Mouse (Mus musculus): Measurements from ENCODE around the gene Zfp422. TPM values are rescaled to one million over a fixed set of nuclear protein-coding genes. Genes with fewer than 3 reads are reported as not detected.
"Not testable (repeated sequence)": the region's sequence is repeated elsewhere in the genome, so short reads cannot be mapped to it uniquely, and the experiment has no call there.

Gene Zfp422
- polyA plus RNA-seq, 1 experiment = 32.4 TPM

DNA sequence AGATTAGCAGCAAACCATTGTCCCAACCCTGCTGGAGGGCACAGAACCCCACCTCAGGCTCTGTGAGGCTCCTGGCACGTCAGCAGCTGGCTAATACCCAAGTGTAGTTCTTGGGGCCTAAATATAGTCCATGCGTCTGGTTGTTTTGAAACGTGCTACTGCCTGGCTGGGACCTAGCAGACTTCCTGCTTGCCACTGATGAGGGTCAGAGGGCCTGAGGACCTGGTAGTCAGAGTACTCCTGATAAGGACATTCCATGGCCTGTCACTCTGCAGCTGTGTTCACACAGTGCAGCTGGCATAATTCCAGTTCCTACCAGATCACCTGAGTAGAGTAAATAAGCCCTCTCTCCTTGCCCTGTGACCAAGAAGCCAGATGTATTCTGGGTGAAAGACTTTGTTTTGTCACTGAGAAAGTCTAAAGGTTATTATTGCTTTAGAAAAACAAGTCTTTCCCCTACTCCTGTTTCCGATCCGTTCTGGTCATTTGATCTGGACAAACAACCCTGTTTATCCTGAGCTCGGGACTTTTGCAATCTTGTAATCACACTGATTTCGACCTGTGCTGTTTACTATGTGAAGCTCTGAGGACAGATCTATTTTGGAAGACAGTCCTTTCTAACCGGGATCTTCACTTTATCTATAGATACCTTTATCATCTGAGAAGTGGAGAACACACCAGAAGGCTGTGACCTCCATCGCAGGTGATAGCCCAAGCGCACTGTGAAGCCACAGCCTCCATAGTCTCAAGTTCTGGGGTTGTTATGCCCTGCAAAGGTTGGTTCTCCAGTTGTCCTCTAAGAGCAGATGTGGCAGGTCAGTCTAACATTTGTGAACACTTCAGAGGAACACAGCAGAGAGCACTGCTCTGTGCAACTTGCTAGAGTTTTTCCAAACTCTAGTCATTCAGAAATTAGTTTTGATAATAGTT lies 6.7 kb upstream of the Zfp422 start:
- WGBS = 67% methylated on average over 10 of the region's 10 CpGs
- Histone ChIP-seq H3K4me1 (ENCODE audit: control insufficient read depth, insufficient read depth, low read length) (no peaks in the 10 kb centered on the region), H3K4me3 (replicated peaks; ENCODE audit: insufficient read depth, low read depth, low read length) (no peak overlapping the region), H3K27ac (ENCODE audit: insufficient read depth, low read length) (no peak overlapping the region), H3K27me3 (ENCODE audit: control insufficient read depth, insufficient read depth, low read length) (no peaks in the 10 kb centered on the region)
- DNase-seq = no peak
- TF ChIP-seq CTCF (IDR thresholded peaks at IDR 0.05; ENCODE audit: borderline replicate concordance, insufficient read depth, low read depth, low read length) (no peak), POLR2A (IDR thresholded peaks at IDR 0.05; ENCODE audit: borderline replicate concordance, insufficient read depth, low read length) (no peak)

DNA sequence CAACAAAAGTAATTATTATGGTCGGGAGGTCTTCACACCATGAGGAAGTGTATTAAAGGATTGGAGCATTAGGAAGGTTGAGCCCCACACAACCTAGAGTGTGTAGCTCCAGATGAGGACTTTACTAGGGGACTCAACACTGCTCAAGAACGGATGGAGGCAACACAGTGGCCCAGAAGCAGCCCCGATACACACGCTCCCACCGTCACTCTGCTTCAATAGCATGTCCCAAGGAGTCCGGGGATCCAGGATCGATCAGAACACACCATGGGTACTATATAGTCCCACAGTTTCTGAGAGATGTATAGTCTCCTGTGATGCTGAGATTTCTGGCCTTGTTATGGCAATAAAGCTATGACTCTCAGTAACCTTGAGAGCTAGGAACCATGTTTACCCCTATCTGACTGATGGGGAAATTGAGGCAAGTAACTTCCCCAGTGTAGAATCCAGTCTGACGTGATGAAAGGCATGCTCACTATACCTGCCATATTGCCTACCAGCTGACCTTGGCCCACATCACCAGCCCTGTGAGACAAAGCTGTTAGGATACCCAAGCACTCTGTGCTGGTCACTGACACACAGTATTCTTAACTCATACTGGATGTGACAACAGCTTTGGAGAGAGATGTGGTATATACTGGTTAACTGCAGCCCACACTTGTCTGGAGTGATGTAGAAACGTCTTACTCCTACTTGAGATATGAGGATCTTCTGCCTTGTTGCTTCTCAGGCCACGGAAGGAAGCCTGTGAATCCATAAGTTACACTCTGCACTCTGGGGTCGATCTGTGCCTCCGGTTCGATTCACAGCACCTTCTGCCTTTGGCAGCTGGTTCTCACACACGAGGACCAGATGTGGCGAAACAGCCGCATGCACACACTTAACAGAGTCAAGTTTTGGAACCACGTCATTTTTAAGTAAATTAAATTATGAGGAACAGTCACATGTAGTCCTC lies 5.2 kb upstream of the Zfp422 start:
- TF ChIP-seq POLR2A (IDR thresholded peaks at IDR 0.05; ENCODE audit: borderline replicate concordance, insufficient read depth, low read length) = no peak
- TF ChIP-seq CTCF (IDR thresholded peaks at IDR 0.05; ENCODE audit: borderline replicate concordance, insufficient read depth, low read depth, low read length) = no peak
- WGBS = 92% methylated on average over 17 of the region's 17 CpGs
- H3K4me3 ChIP-seq (replicated peaks; ENCODE audit: insufficient read depth, low read depth, low read length) = no peak overlapping the region
- no peak for DNase-seq
- H3K27me3 ChIP-seq (ENCODE audit: control insufficient read depth, insufficient read depth, low read length) = no peaks in the 10 kb centered on the region
- no peaks in the 10 kb centered on the region for H3K4me1 ChIP-seq (ENCODE audit: control insufficient read depth, insufficient read depth, low read length)
- H3K27ac ChIP-seq (ENCODE audit: insufficient read depth, low read length) = no peak overlapping the region

DNA sequence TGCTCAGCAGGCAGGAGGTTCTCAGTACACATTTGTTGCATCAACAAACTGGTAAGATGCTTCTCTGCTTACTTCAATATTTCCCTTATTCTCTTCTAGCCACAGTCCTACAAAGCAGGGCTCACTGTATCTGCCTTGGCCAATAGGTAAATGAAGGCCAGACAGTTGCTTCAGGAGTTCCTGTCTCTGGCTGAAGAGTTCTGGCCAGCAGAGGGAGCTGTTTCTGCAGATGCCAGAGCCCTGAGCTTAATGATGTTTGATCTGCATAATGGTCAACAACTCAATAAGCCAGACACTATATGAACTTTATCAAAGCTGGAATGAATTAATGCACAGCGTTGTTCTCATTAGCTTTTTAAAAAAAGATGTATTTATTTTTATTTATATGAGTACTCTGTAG lies 3.3 kb upstream of the Zfp422 start:
- Histone ChIP-seq H3K27ac (ENCODE audit: insufficient read depth, low read length) (no peak overlapping the region), H3K4me1 (ENCODE audit: control insufficient read depth, insufficient read depth, low read length) (no peaks in the 10 kb centered on the region), H3K27me3 (ENCODE audit: control insufficient read depth, insufficient read depth, low read length) (no peaks in the 10 kb centered on the region), H3K4me3 (replicated peaks; ENCODE audit: insufficient read depth, low read depth, low read length) (no peak overlapping the region)
- DNase-seq = peak; percentile 60 to 63
- 60% methylated on average over 1 of the region's 1 CpGs for WGBS
- TF ChIP-seq POLR2A (IDR thresholded peaks at IDR 0.05; ENCODE audit: borderline replicate concordance, insufficient read depth, low read length) = no peak
- TF ChIP-seq CTCF (IDR thresholded peaks at IDR 0.05; ENCODE audit: borderline replicate concordance, insufficient read depth, low read depth, low read length) = peak; percentile 59

DNA sequence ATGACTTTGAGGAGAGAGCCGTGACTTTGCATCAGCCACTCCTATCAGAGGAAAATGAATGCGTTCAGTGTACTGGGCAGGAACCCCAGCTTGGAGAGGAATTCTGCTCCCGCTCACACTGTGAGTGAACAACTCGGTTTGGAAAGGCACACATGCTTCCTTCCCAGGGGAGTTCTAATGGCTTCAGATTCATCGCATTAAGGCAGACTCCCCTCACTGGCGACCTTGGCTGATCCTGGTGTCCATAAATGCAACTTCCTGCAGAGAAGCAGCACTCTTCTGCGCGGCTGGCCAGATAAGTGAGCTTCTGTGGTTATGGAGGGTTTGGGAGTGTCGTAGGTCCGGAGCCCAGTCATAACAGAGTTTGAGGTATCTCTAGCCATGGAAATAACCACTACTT lies 967 bp upstream of the Zfp422 start:
- no peak for TF ChIP-seq POLR2A (IDR thresholded peaks at IDR 0.05; ENCODE audit: borderline replicate concordance, insufficient read depth, low read length)
- no peak for TF ChIP-seq CTCF (IDR thresholded peaks at IDR 0.05; ENCODE audit: borderline replicate concordance, insufficient read depth, low read depth, low read length)
- no peak overlapping the region for H3K4me3 ChIP-seq (replicated peaks; ENCODE audit: insufficient read depth, low read depth, low read length)
- 79% methylated on average over 10 of the region's 10 CpGs for WGBS
- no peaks in the 10 kb centered on the region for H3K4me1 ChIP-seq (ENCODE audit: control insufficient read depth, insufficient read depth, low read length)
- no peaks in the 10 kb centered on the region for H3K27me3 ChIP-seq (ENCODE audit: control insufficient read depth, insufficient read depth, low read length)
- H3K27ac ChIP-seq (ENCODE audit: insufficient read depth, low read length) = no peak overlapping the region
- DNase-seq = no peak

DNA sequence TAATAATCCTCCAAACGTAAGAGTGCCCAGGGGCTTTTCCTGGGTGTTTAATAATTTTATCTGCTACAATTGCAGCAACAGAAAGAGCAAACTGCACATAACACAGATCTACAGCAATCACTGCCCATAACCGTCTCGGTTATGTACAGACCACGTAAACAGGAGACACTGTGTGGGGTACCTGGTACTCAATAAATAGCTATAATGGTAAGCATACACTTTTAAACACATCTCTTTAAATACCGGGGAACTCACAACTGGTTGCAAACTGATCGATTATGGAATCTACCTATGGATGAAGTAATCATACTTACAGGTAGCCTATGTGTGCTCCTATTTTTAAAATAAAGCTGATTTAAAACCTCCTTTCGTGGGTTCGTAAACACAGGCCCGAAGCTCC lies 704 bp downstream of the Zfp422 start:
- Histone ChIP-seq H3K4me3 (replicated peaks; ENCODE audit: insufficient read depth, low read depth, low read length) (peak overlapping the region; percentile 89), H3K27ac (ENCODE audit: insufficient read depth, low read length) (peak overlapping the region; percentile 75; the same call in 1 of the 2 replicates), H3K27me3 (ENCODE audit: control insufficient read depth, insufficient read depth, low read length) (no peaks in the 10 kb centered on the region), H3K4me1 (ENCODE audit: control insufficient read depth, insufficient read depth, low read length) (no peaks in the 10 kb centered on the region)
- TF ChIP-seq CTCF (IDR thresholded peaks at IDR 0.05; ENCODE audit: borderline replicate concordance, insufficient read depth, low read depth, low read length) (no peak), POLR2A (IDR thresholded peaks at IDR 0.05; ENCODE audit: borderline replicate concordance, insufficient read depth, low read length) (no peak)
- WGBS = 5% methylated on average over 9 of the region's 9 CpGs
- DNase-seq = no peak

DNA sequence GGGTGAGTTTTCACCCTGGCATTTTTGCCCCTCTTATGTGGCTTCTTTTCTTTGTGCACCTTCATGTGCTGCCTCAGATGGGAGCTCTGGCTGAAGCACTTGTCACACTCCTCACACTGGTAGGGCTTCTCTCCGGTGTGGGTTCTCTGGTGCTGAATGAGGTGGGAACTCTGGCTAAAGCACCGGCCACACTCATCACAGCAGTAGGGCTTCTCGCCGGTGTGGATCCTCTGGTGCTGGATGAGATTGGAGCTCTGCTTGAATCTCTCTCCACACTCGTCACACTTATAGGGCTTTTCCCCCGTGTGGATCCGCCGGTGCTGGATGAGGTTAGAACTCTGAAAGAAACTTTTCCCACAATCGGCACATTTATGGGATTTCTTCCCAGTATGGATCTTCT lies 2.4 kb downstream of the Zfp422 start:
- not testable (repeated sequence) for H3K4me3 ChIP-seq (replicated peaks; ENCODE audit: insufficient read depth, low read depth, low read length); H3K27ac ChIP-seq (ENCODE audit: insufficient read depth, low read length); H3K27me3 ChIP-seq (ENCODE audit: control insufficient read depth, insufficient read depth, low read length); DNase-seq; H3K4me1 ChIP-seq (ENCODE audit: control insufficient read depth, insufficient read depth, low read length)
- WGBS = 95% methylated on average over 9 of the region's 9 CpGs

DNA sequence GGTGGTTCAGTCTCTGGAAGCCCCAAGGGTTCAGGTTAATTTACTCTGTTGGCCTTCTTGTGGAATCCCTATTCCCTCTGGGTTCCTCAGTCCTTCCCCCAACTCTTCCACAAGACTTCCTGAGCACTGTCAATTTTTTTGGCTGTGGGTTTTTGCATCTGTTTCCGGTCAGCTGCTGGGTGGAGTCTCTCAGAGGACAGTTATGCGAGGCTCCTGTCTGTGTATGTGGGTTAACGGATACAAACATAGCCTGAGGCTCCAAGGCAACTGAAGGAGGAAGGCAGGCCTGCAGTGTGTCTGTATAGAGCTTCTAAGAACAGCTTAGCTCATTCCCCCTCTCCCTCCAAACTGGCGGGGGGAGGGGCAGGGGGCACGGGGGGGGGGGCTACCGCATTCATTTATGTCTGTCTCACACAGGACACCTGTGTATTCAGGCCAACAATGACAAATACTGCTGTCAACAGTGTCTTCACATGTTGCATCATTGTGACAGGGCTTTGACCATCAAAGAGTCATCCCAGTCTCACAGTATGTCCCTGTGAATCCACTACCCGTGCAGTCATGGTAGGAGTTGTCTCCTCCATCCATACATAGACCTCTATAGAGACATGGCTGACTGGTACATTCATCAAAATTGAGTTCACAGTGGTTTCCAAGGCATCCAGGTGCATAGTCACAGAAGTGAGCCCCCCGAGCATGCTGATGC lies 7.3 kb downstream of the Zfp422 start:
- DNase-seq = no peak
- 55% methylated on average over 8 of the region's 8 CpGs for WGBS
- no peak overlapping the region for H3K27ac ChIP-seq (ENCODE audit: insufficient read depth, low read length)
- no peak overlapping the region for H3K4me3 ChIP-seq (replicated peaks; ENCODE audit: insufficient read depth, low read depth, low read length)
- TF ChIP-seq CTCF (IDR thresholded peaks at IDR 0.05; ENCODE audit: borderline replicate concordance, insufficient read depth, low read depth, low read length) = no peak
- no peak for TF ChIP-seq POLR2A (IDR thresholded peaks at IDR 0.05; ENCODE audit: borderline replicate concordance, insufficient read depth, low read length)
- H3K4me1 ChIP-seq (ENCODE audit: control insufficient read depth, insufficient read depth, low read length) = no peaks in the 10 kb centered on the region
- no peaks in the 10 kb centered on the region for H3K27me3 ChIP-seq (ENCODE audit: control insufficient read depth, insufficient read depth, low read length)
